Mouse (Mus musculus) retina, adult 2 months (tissue): ENCODE measurements around the gene Anks4b.

ENCODE experiments used
- DNase-seq: peaks from one replicate; pipeline ENCODE4 v3.0.0-alpha.2; 2012; ENCODE audit warnings: low read depth, low spot score

Gene Anks4b

GRCm38 (mm10) chr7:120188946-120189345 is 15.3 kb downstream of the Anks4b start:
- DNase-seq: no peak

- no peak for DNase-seq
Measured at GRCm38 (mm10) chr7:120189369-120190149, 15.9 kb downstream of the Anks4b start.

DNA sequence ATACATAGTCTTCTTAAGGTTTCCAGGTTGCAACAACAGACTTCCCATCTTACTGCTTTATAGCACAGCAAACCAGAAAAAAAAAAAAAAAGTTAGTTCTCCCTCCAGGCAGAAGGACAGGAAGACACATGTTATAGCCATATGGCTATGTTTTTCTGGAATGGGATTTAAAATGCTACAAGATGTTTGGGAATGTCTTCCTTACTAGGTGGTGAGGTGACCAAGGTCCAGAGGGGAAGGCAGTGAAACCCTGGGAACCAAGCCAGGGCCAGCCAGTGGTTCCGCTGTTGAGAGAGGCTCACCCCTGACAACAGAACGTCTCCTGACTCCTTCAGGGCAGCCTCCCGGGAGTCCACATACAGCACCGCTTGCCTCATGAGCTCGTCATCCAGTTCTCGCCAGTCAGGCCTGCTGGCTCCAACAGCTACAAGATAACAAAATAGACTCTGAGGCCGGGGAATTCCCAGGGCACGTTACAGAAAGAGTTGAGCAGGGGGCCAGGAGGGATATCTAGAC is 16.6 kb downstream of the Anks4b start:
- DNase-seq: no peak

DNA sequence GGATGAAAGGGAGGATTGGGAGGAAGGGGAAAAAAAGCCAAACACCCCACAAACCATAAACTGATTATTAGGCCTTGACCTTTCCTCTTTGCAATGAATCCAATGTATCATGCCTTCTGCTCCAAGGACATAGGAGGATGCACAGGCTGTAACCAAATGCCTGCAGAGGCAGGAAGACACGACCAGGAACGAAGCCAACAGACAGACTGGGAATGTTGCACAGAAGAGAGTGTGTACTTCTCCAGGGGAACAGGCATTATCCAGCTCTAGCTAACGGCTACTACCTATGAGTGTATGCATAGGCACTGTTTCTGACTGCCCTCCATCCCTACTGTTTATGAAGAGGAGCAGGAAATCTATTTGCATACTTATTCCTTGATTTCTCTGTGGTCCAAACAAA is 18.5 kb downstream of the Anks4b start:
- no peak for DNase-seq

DNA sequence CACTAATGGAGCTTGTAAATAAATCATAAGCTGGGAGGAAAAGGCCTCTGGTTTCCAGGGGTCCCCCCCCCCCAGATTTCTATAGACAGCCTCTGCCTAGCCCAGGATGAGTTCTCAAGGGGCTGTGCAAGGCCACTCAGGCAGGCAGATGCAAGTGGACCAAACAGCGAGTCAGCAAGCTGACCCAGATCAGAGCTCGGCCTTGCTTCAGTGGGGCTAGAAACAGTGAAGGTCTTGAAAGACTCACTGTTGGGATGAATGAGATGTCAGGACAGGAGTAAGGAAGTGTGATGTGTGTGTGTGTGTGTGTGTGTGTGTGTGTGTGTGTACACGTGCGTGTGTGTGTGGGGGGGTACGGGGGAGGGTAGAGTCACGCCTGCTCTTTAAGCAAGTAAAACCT is 19.2 kb downstream of the Anks4b start:
- no peak for DNase-seq

GRCm38 (mm10) chr7:120195207-120195606 is 21.5 kb downstream of the Anks4b start:
- DNase-seq: no peak

- no peak for DNase-seq
Measured at GRCm38 (mm10) chr7:120201231-120201744, 27.6 kb downstream of the Anks4b start.

GRCm38 (mm10) chr7:120201771-120202170 is 28.1 kb downstream of the Anks4b start, which contains the start of gene Crym:
Gene Crym (minus strand): TSS chr7:120202111.
- no peak for DNase-seq

DNA sequence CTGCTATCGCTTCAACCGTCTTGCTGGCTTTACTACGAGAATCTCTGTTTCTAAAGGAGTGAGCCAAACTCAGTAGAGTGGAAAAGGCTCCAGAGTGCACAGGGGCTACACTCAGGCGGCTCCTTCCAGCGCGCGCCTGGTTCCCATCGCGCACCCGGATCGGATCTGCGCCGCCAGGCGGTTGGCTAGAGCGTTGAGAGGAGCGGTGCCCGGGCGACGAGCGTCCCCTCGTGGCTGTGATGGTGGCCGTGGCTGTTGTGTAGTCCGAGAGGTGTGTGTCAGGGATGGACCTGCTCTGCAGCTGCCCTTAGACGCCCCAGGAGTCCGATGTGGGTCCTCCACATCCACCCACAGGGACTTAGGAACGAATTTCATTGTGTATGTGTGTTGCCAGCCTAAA is 30.1 kb downstream of the Anks4b start, which contains the start of gene Abca14:
TSS of gene Abca14 (plus strand) at position 173 of the 400 bp plus-strand sequence.
- peak; percentile 6 for DNase-seq

GRCm38 (mm10) chr7:120205989-120206388 is 32.3 kb downstream of the Anks4b start:
- DNase-seq: no peak

DNA sequence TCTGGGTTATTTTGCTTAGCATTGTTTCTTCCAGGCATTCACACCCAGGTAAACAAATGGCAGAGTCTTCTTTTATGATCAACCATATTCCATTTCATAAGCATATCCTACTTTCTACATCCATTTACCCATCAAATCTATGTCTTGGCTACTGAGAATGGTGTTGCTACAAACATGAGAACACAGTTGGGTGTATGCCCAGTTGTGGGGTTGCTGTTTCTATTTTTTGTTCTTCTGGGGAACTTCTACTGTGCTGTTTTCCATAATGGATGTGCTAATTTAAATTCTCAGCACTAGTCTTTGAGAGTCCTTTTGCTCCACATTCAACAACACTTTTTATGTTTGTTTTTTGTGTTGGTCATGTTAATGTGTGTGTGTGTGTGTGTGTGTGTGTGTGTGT is 54.9 kb downstream of the Anks4b start:
- no peak for DNase-seq
